16 mouse cellular contexts compared by ENCODE assay signal in genomic region chr16:30887536-30887935, GRCm38 (mm10).
"Had no signal": no experiment of that assay in that cellular context is flagged by ENCODE, and none has a peak within 500 bp of the region (broad histone marks: within the 10 kb centered on the region; RNA-seq: fewer than 3 reads in every experiment).

No protein-coding gene starts in this region.

- H3K9ac ChIP-seq: liver, embryonic 12.5 days; liver, embryonic 14.5 days; lung, embryonic 14.5 days; neural tube, embryonic 13.5 days; neural tube, embryonic 15.5 days had no signal

- H3K4me3 ChIP-seq: liver, embryonic 12.5 days; myocyte; neural tube, embryonic 13.5 days; neural tube, embryonic 15.5 days had no signal

- H3K27me3 ChIP-seq: liver, embryonic 12.5 days; neural tube, embryonic 13.5 days; neural tube, embryonic 15.5 days had no signal

- DNase-seq: lung, adult 18-20 months; lung, embryonic 14.5 days; lung, postnatal 10 days; retina, postnatal 1 day; right cerebral cortex, adult 18-20 months; right cerebral cortex, postnatal 25 days; right cerebral cortex, postnatal 4 days; spleen, adult 18-20 months; thymus, adult 18-20 months; thymus, postnatal 14 days; thymus, postnatal 36 days had no signal

- H3K36me3 ChIP-seq: liver, embryonic 12.5 days; neural tube, embryonic 13.5 days; neural tube, embryonic 15.5 days had no signal

- ATAC-seq: liver, embryonic 12.5 days had no signal

- H3K9me3 ChIP-seq: neural tube, embryonic 13.5 days; neural tube, embryonic 15.5 days had no signal

- H3K4me2 ChIP-seq: liver, embryonic 12.5 days; lung, embryonic 14.5 days; neural tube, embryonic 13.5 days; neural tube, embryonic 15.5 days had no signal

- H3K27ac ChIP-seq: liver, embryonic 12.5 days; liver, embryonic 14.5 days; neural tube, embryonic 15.5 days had no signal

- H3K4me1 ChIP-seq: liver, embryonic 12.5 days had no signal
